Mouse (Mus musculus): ENCODE measurements around the gene Rps27.
A peak's percentile ranks its signal among the peaks of the same experiment; 100 is the strongest.
"Not testable (repeated sequence)": the region's sequence is repeated elsewhere in the genome, so short reads cannot be mapped to it uniquely, and the experiment has no call there.

Rps27 gene

GRCm38 (mm10) chr3:90213377-90213866, at the start of gene Rps27, which contains the start of gene Rab13:
TSS of gene Rps27 (minus strand) at chr3:90213651.
TSS of gene Rab13 (plus strand) at chr3:90213695.
- peak; percentile 95 for DNase-seq (ENCODE audit: low read depth, low spot score)

GRCm38 (mm10) chr3:90258521-90258920, 45.1 kb upstream of the Rps27 start:
- DNase-seq (ENCODE audit: low read depth, low spot score): no peak

- DNase-seq (ENCODE audit: low read depth, low spot score): no peak
These were observed 43.5 kb upstream of the Rps27 start for GRCm38 (mm10) chr3:90256731-90257530.

GRCm38 (mm10) chr3:90255784-90256353, 42.4 kb upstream of the Rps27 start:
- no peak for DNase-seq (ENCODE audit: low read depth, low spot score)

GRCm38 (mm10) chr3:90255194-90255565, 41.7 kb upstream of the Rps27 start:
- no peak for DNase-seq (ENCODE audit: low read depth, low spot score)

- peak; percentile 27 for DNase-seq (ENCODE audit: low read depth, low spot score)
These were observed 41.2 kb upstream of the Rps27 start for GRCm38 (mm10) chr3:90254419-90255193.

- DNase-seq (ENCODE audit: low read depth, low spot score): peak; percentile 99
These were observed 40.4 kb upstream of the Rps27 start, which contains the start of gene Crtc2 for GRCm38 (mm10) chr3:90253653-90254418. TSS of gene Crtc2 (plus strand) at chr3:90254163.

GRCm38 (mm10) chr3:90253174-90253573, 39.7 kb upstream of the Rps27 start:
- DNase-seq (ENCODE audit: low read depth, low spot score): not testable (repeated sequence)

GRCm38 (mm10) chr3:90252659-90253058, 39.2 kb upstream of the Rps27 start:
- DNase-seq (ENCODE audit: low read depth, low spot score): not testable (repeated sequence)

GRCm38 (mm10) chr3:90251731-90252226, 38.3 kb upstream of the Rps27 start:
- not testable (repeated sequence) for DNase-seq (ENCODE audit: low read depth, low spot score)

- no peak for DNase-seq (ENCODE audit: low read depth, low spot score)
These were observed 37.3 kb upstream of the Rps27 start for GRCm38 (mm10) chr3:90250791-90251190.

GRCm38 (mm10) chr3:90248746-90249100, 35.3 kb upstream of the Rps27 start:
- no peak for DNase-seq (ENCODE audit: low read depth, low spot score)

GRCm38 (mm10) chr3:90247960-90248745, 34.7 kb upstream of the Rps27 start, which contains the start of gene Slc39a1:
TSS of gene Slc39a1 (plus strand) at chr3:90248172.
- peak; percentile 96 for DNase-seq (ENCODE audit: low read depth, low spot score)

- DNase-seq (ENCODE audit: low read depth, low spot score): no peak
These were observed 34.1 kb upstream of the Rps27 start for GRCm38 (mm10) chr3:90247630-90247959.

GRCm38 (mm10) chr3:90245406-90245805, 32.0 kb upstream of the Rps27 start:
- no peak for DNase-seq (ENCODE audit: low read depth, low spot score)

GRCm38 (mm10) chr3:90242984-90243775, 29.7 kb upstream of the Rps27 start, which contains the start of gene Creb3l4:
TSS of gene Creb3l4 (minus strand) at chr3:90243512.
- peak; percentile 83 for DNase-seq (ENCODE audit: low read depth, low spot score)

GRCm38 (mm10) chr3:90241669-90242358, 28.4 kb upstream of the Rps27 start:
- no peak for DNase-seq (ENCODE audit: low read depth, low spot score)

- DNase-seq (ENCODE audit: low read depth, low spot score): no peak
These were observed 27.8 kb upstream of the Rps27 start for GRCm38 (mm10) chr3:90241251-90241650.
